Mouse (Mus musculus) T-helper 17 cell (primary cell): ENCODE data around the gene Pde4dip.

ENCODE experiments used
- in situ Hi-C, 2 experiments: fragments of 300-600 bp; cut with MboI, MseI; formaldehyde crosslinking; loops; 1 replicate in 1 of 2; 2 replicates in 1 of 2; pipeline ENCODE4 v1.15.1; 2025; ENCODE audit warnings: high pct_unique_total_duplicates in 2 of 2

The Pde4dip gene

GRCm38 (mm10) chr3:97805559-97805958 is 82.9 kb downstream of the Pde4dip start:
- in situ Hi-C loops = no loop called here

GRCm38 (mm10) chr3:97803675-97804074 is 84.8 kb downstream of the Pde4dip start:
- in situ Hi-C loops = no loop called here

GRCm38 (mm10) chr3:97802927-97803326 is 85.6 kb downstream of the Pde4dip start:
- in situ Hi-C loops = no loop called here

- in situ Hi-C loops = no loop called here
These were observed 86.2 kb downstream of the Pde4dip start for GRCm38 (mm10) chr3:97802297-97802696.

GRCm38 (mm10) chr3:97801178-97801699 is 87.3 kb downstream of the Pde4dip start:
- in situ Hi-C loops = no loop called here

GRCm38 (mm10) chr3:97800657-97801056 is 87.8 kb downstream of the Pde4dip start:
- in situ Hi-C loops = no loop called here

GRCm38 (mm10) chr3:97800004-97800403 is 88.5 kb downstream of the Pde4dip start:
- in situ Hi-C loops = no loop called here

GRCm38 (mm10) chr3:97799267-97799666 is 89.2 kb downstream of the Pde4dip start:
- in situ Hi-C loops = no loop called here

- in situ Hi-C loops = no loop called here
These were observed 91.1 kb downstream of the Pde4dip start for GRCm38 (mm10) chr3:97797371-97797770.

GRCm38 (mm10) chr3:97793995-97794394 is 94.5 kb downstream of the Pde4dip start:
- in situ Hi-C loops = no loop called here

- in situ Hi-C loops = no loop called here
These were observed 98.4 kb downstream of the Pde4dip start for GRCm38 (mm10) chr3:97790150-97790549.

- in situ Hi-C loops = no loop called here
These were observed 99.2 kb downstream of the Pde4dip start for GRCm38 (mm10) chr3:97789317-97789716.

- in situ Hi-C loops = no loop called here
These were observed 112.3 kb downstream of the Pde4dip start for GRCm38 (mm10) chr3:97776195-97776594.

- in situ Hi-C loops = no loop called here
These were observed 112.8 kb downstream of the Pde4dip start for GRCm38 (mm10) chr3:97775742-97776141.

GRCm38 (mm10) chr3:97774861-97775260 is 113.6 kb downstream of the Pde4dip start:
- in situ Hi-C loops = loop anchor here in 1 of 2 experiments (5.0 kb wide), 1 partner anchor 67 kb away; no protein-coding TSS in a partner anchor

GRCm38 (mm10) chr3:97767771-97768762 is 120.4 kb downstream of the Pde4dip start:
- in situ Hi-C loops = loop anchor here (5.0 kb wide), 1 partner anchor 86 kb away; no protein-coding TSS in a partner anchor

- in situ Hi-C loops = loop anchor here (5.0 kb wide), 1 partner anchor 85 kb away; no protein-coding TSS in a partner anchor
These were observed 121.3 kb downstream of the Pde4dip start for GRCm38 (mm10) chr3:97767041-97767770.

GRCm38 (mm10) chr3:97766459-97766858 is 122.0 kb downstream of the Pde4dip start:
- in situ Hi-C loops = loop anchor here (5.0 kb wide), 1 partner anchor 84 kb away; no protein-coding TSS in a partner anchor

GRCm38 (mm10) chr3:97764152-97764551 is 124.4 kb downstream of the Pde4dip start:
- in situ Hi-C loops = no loop called here

- in situ Hi-C loops = no loop called here
These were observed 126.6 kb downstream of the Pde4dip start for GRCm38 (mm10) chr3:97761951-97762350.

- in situ Hi-C loops = no loop called here
These were observed 127.3 kb downstream of the Pde4dip start for GRCm38 (mm10) chr3:97761168-97761567.

- in situ Hi-C loops = no loop called here
These were observed 128.7 kb downstream of the Pde4dip start for GRCm38 (mm10) chr3:97759846-97760245.
